Mouse (Mus musculus) G1E (cell line): Measurements from ENCODE around the gene Bach2.

Experiments used
- CTCF ChIP-seq: IDR thresholded peaks from 2 replicates; pipeline ENCODE4 v1.5.1; 2012; ENCODE audit warnings: low read depth, low read length, inconsistent platforms, mixed read lengths
- GATA1 ChIP-seq: IDR thresholded peaks from 2 replicates; pipeline ENCODE4 v1.6.1; 2012; ENCODE audit warnings: borderline replicate concordance, low read length, inconsistent platforms, mixed read lengths
- GATA2 ChIP-seq: IDR thresholded peaks from 2 replicates; pipeline ENCODE4 v1.6.1; 2012; ENCODE audit warnings: low read depth, low read length, inconsistent platforms, borderline replicate concordance
- POLR2AphosphoS5 ChIP-seq: IDR thresholded peaks from 2 replicates; pipeline ENCODE4 v1.6.1; 2012; ENCODE audit warnings: low read depth, low read length, inconsistent platforms; ENCODE audit not compliant: insufficient replicate concordance
- TAL1 ChIP-seq: conservative IDR thresholded peaks from 2 replicates; pipeline ENCODE4 v1.6.1; 2012; ENCODE audit warnings: low read depth, low read length, inconsistent platforms, mixed read lengths

DNA sequence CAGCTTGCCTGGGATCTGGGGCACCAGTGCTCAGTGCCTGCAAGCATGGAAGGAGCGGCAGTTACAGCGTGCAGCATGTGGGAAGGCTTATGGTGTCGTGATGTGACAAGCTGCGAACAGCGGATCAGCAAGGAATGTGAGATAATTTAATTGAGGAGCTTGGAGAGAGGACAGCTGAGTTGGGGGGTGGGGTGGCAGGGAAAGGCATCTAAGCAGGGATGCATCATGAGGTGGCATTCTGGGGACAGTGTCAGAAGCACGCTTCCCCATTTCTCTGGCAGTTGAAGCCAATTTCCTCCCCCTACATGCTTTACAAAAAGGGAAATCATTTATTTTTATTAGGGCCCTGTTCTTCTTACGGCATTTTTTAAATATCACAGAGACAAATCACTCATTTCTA is 134.5 kb downstream of the Bach2 start:
- TF ChIP-seq CTCF (no peak), GATA1 (no peak), TAL1 (no peak), GATA2 (no peak), POLR2AphosphoS5 (no peak)
